Mouse (Mus musculus): ENCODE results near the gene Sfpq. TPM values are rescaled to one million over a fixed set of nuclear protein-coding genes. Genes with fewer than 3 reads are reported as not detected.
A peak's percentile ranks its signal among the peaks of the same experiment; 100 is the strongest.

Gene Sfpq
- total and polyA plus RNA-seq, 2 experiments from 2014 or later, result 37.1 to 106 TPM

GRCm38 (mm10) chr4:127051121-127051520 lies 30.0 kb downstream of the Sfpq start:
- no peak for ATAC-seq (ENCODE audit: insufficient read depth, low read depth)
- Histone ChIP-seq H3K27ac (ENCODE audit: low read depth) (no peak overlapping the region), H3K27me3 (ENCODE audit: control insufficient read depth, insufficient read depth, low read length) (no peaks in the 10 kb centered on the region), H3K36me3 (replicated peaks; ENCODE audit: control insufficient read depth, insufficient read depth, low read length) (peaks cover 48% of the 10 kb centered on the region), H3K9ac (replicated peaks; ENCODE audit: low read depth, low read length) (no peak overlapping the region), H3K4me1 (ENCODE audit: control insufficient read depth, insufficient read depth) (no peaks in the 10 kb centered on the region), H3K9me3 (replicated peaks; ENCODE audit: control insufficient read depth, low read length) (no peaks in the 10 kb centered on the region), H3K4me3 (ENCODE audit: low read depth, low read length) (no peak overlapping the region), H3K4me2 (ENCODE audit: low read depth, low read length) (no peak overlapping the region)
- TF ChIP-seq CTCF (IDR thresholded peaks at IDR 0.05; ENCODE audit: low read depth) (no peak), EP300 (IDR thresholded peaks at IDR 0.05; ENCODE audit: low read depth) (no peak)
- 86% methylated on average over 8 of the region's 8 CpGs for WGBS
- no peak for DNase-seq (ENCODE audit: low spot score)

- H3K9me3 ChIP-seq (replicated peaks; ENCODE audit: control insufficient read depth, low read length), result no peaks in the 10 kb centered on the region
- no peak overlapping the region for H3K9ac ChIP-seq (replicated peaks; ENCODE audit: low read depth, low read length)
- no peaks in the 10 kb centered on the region for H3K4me1 ChIP-seq (ENCODE audit: control insufficient read depth, insufficient read depth)
- peaks cover 49% of the 10 kb centered on the region for H3K36me3 ChIP-seq (replicated peaks; ENCODE audit: control insufficient read depth, insufficient read depth, low read length)
- TF ChIP-seq CTCF (IDR thresholded peaks at IDR 0.05; ENCODE audit: low read depth) (no peak), EP300 (IDR thresholded peaks at IDR 0.05; ENCODE audit: low read depth) (no peak)
- WGBS, result 88% methylated on average over 5 of the region's 5 CpGs
- H3K4me3 ChIP-seq (ENCODE audit: low read depth, low read length), result no peak overlapping the region
- H3K4me2 ChIP-seq (ENCODE audit: low read depth, low read length), result no peak overlapping the region
- ATAC-seq (ENCODE audit: insufficient read depth, low read depth), result no peak
- DNase-seq (ENCODE audit: low spot score), result no peak
- no peaks in the 10 kb centered on the region for H3K27me3 ChIP-seq (ENCODE audit: control insufficient read depth, insufficient read depth, low read length)
- no peak overlapping the region for H3K27ac ChIP-seq (ENCODE audit: low read depth)
Observed at GRCm38 (mm10) chr4:127053071-127053470, 31.9 kb downstream of the Sfpq start.

GRCm38 (mm10) chr4:127054522-127055198 lies 33.5 kb downstream of the Sfpq start:
- H3K36me3 ChIP-seq (replicated peaks; ENCODE audit: control insufficient read depth, insufficient read depth, low read length), result peaks cover 44% of the 10 kb centered on the region
- no peak for DNase-seq (ENCODE audit: low spot score)

DNA sequence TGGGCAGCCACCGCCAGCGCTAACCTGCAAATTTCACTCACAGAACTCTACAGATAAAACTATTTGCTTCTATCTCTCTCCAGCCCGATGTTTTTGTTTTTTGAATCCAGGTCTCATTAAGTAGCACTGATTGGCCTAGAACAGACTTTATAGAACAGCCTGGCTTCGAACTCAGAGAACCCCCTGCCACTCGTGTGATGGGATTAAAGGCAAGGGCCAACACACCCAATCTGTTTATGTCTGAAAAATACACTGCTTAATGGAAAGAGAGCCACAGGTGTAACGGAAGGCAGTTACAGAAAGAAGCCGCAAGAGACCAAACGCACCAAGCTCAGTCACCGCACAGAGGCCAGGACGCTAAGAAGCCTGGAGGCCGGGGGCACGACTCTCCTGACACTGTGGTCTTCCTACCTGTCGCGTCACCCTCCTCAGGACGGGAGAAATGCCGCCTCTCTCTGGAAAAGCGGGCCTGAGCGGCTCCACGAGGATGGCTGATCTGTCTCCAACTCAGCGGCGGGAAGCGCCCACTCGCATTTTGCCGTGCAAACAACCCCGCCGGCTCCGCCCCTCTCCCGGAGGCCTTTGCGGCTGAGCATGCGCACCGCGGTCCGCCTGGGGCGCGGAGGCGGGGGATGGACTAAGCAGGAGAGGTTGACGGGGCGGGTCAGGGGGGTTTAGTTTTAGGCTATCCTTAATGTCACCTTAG lies 39.6 kb downstream of the Sfpq start, which contains the start of gene Zmym1:
Gene Zmym1 (minus strand): TSS at position 568 of the 706 bp plus-strand sequence.
- no peak for TF ChIP-seq CTCF (IDR thresholded peaks at IDR 0.05; ENCODE audit: low read depth)
- no peak for TF ChIP-seq EP300 (IDR thresholded peaks at IDR 0.05; ENCODE audit: low read depth)
- peak within 1 kb of the TSS; percentile 57 for H3K4me3 ChIP-seq (ENCODE audit: low read depth, low read length)
- no peak within 1 kb of the TSS for H3K27ac ChIP-seq (ENCODE audit: low read depth)
- no peaks in the 10 kb centered on the region for H3K27me3 ChIP-seq (ENCODE audit: control insufficient read depth, insufficient read depth, low read length)
- DNase-seq (ENCODE audit: low spot score) (peak; percentile 83), ATAC-seq (ENCODE audit: insufficient read depth, low read depth) (peak; percentile 95)
- H3K9ac ChIP-seq (replicated peaks; ENCODE audit: low read depth, low read length), result peak within 1 kb of the TSS; percentile 45
- no peaks in the 10 kb centered on the region for H3K4me1 ChIP-seq (ENCODE audit: control insufficient read depth, insufficient read depth)
- peak within 1 kb of the TSS; percentile 65 for H3K4me2 ChIP-seq (ENCODE audit: low read depth, low read length)
- peaks cover 20% of the 10 kb centered on the region for H3K36me3 ChIP-seq (replicated peaks; ENCODE audit: control insufficient read depth, insufficient read depth, low read length)
- no peaks in the 10 kb centered on the region for H3K9me3 ChIP-seq (replicated peaks; ENCODE audit: control insufficient read depth, low read length)
- 1% methylated on average over 38 of the region's 38 CpGs for WGBS

More at GRCm38 (mm10) chr4:127054522-127055198, 33.5 kb downstream of the Sfpq start:
- Histone ChIP-seq H3K27me3 (ENCODE audit: control insufficient read depth, insufficient read depth, low read length) (no peaks in the 10 kb centered on the region), H3K4me1 (ENCODE audit: control insufficient read depth, insufficient read depth) (no peaks in the 10 kb centered on the region), H3K9ac (replicated peaks; ENCODE audit: low read depth, low read length) (no peak overlapping the region), H3K4me2 (ENCODE audit: low read depth, low read length) (no peak overlapping the region), H3K27ac (ENCODE audit: low read depth) (no peak overlapping the region), H3K4me3 (ENCODE audit: low read depth, low read length) (no peak overlapping the region), H3K9me3 (replicated peaks; ENCODE audit: control insufficient read depth, low read length) (no peaks in the 10 kb centered on the region)
- ATAC-seq (ENCODE audit: insufficient read depth, low read depth), result no peak
- WGBS, result 85% methylated on average over 7 of the region's 7 CpGs
- TF ChIP-seq CTCF (IDR thresholded peaks at IDR 0.05; ENCODE audit: low read depth) (no peak), EP300 (IDR thresholded peaks at IDR 0.05; ENCODE audit: low read depth) (no peak)

DNA sequence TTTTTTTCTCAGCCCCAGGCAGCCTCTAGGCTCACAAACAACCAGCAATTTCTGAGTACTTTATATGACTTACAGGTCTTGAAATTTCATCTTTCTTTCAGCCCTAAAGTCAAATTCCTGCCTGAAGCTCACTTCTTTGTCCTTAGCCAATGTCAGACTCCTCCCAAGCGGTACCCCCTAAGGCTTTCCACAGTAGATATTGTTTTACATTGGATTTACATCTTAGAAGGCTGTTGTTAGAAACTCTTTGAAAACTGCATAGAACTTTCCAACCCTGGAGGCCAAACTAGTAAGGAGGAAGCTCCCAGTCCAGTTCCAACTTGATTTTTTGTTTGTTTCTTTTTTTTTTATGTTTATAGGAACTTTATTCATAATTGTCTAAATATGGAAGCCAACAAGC lies 42.9 kb downstream of the Sfpq start:
- H3K36me3 ChIP-seq (replicated peaks; ENCODE audit: control insufficient read depth, insufficient read depth, low read length), result peaks cover 4% of the 10 kb centered on the region; the same call in 1 of the 2 replicates
- no peaks in the 10 kb centered on the region for H3K27me3 ChIP-seq (ENCODE audit: control insufficient read depth, insufficient read depth, low read length)
- no peak overlapping the region for H3K9ac ChIP-seq (replicated peaks; ENCODE audit: low read depth, low read length)
- ATAC-seq (ENCODE audit: insufficient read depth, low read depth) (no peak), DNase-seq (ENCODE audit: low spot score) (no peak)
- no peak overlapping the region for H3K27ac ChIP-seq (ENCODE audit: low read depth)
- H3K4me3 ChIP-seq (ENCODE audit: low read depth, low read length), result no peak overlapping the region
- no peak overlapping the region for H3K4me2 ChIP-seq (ENCODE audit: low read depth, low read length)
- no peaks in the 10 kb centered on the region for H3K4me1 ChIP-seq (ENCODE audit: control insufficient read depth, insufficient read depth)
- WGBS, result 51% methylated on average over 1 of the region's 1 CpGs
- no peak for TF ChIP-seq CTCF (IDR thresholded peaks at IDR 0.05; ENCODE audit: low read depth)
- no peak for TF ChIP-seq EP300 (IDR thresholded peaks at IDR 0.05; ENCODE audit: low read depth)
- H3K9me3 ChIP-seq (replicated peaks; ENCODE audit: control insufficient read depth, low read length), result no peaks in the 10 kb centered on the region

Measured in heart, postnatal 0 days (tissue).